Mouse (Mus musculus) kidney, adult 2 months (tissue): ENCODE measurements around the gene Rtca.

ENCODE experiments used
- CTCF ChIP-seq: fragments of 200-500 bp; conservative IDR thresholded peaks from 2 replicates; pipeline ENCODE4 v1.5.1; 2011; ENCODE audit warnings: low read depth, mild to moderate bottlenecking, control low read depth, low read length, moderate library complexity, mixed read lengths; ENCODE audit not compliant: insufficient read depth, insufficient read length
- POLR2A ChIP-seq: fragments of 200-500 bp; IDR thresholded peaks from one replicate; pipeline ENCODE4 v1.6.1; 2011; ENCODE audit warnings: low read depth, low read length, control low read depth

- TF ChIP-seq POLR2A (no peak), CTCF (peak; percentile 90)
These were observed at the start of gene Rtca for GRCm38 (mm10) chr3:116507772-116508351.
